Mouse (Mus musculus): ENCODE results near the gene Kcmf1. TPM values are rescaled to one million over a fixed set of nuclear protein-coding genes. Genes with fewer than 3 reads are reported as not detected.
A peak's percentile ranks its signal among the peaks of the same experiment; 100 is the strongest.
"Not testable (repeated sequence)": the region's sequence is repeated elsewhere in the genome, so short reads cannot be mapped to it uniquely, and the experiment has no call there.

Gene Kcmf1
- total and polyA plus RNA-seq, 3 experiments, result 95.7 to 185 (median 107) TPM

GRCm38 (mm10) chr6:72869601-72870000, 30.2 kb downstream of the Kcmf1 start:
- 43% methylated on average over 8 of the region's 8 CpGs for WGBS
- peak in 1 of 2 experiments; percentile 16 for DNase-seq
- Histone ChIP-seq H3K27me3 (ENCODE audit: control insufficient read depth, insufficient read depth, low read length) (no peaks in the 10 kb centered on the region), H3K4me1 (ENCODE audit: control insufficient read depth, insufficient read depth, low read length) (peaks cover 33% of the 10 kb centered on the region), H3K4me3 (no peak overlapping the region), H3K27ac (no peak overlapping the region), H3K9ac (ENCODE audit: low read depth, low read length) (no peak overlapping the region), H3K36me3 (ENCODE audit: control insufficient read depth, insufficient read depth, low read length) (peaks cover 41% of the 10 kb centered on the region), H3K79me2 (replicated peaks; ENCODE audit: control insufficient read depth, insufficient read depth, low read length) (peaks cover 8% of the 10 kb centered on the region)
- intact Hi-C loops (cut with DNase I), result no loop called here
- TF ChIP-seq EP300 (IDR thresholded peaks at IDR 0.05; ENCODE audit: insufficient read depth, low read depth, low read length), result no peak
- no peak for TF ChIP-seq POLR2A (IDR thresholded peaks at IDR 0.05; ENCODE audit: insufficient read depth, low read depth, low read length)
- TF ChIP-seq CTCF (IDR thresholded peaks at IDR 0.05), result no peak

GRCm38 (mm10) chr6:72868688-72869087, 31.1 kb downstream of the Kcmf1 start:
- TF ChIP-seq EP300 (IDR thresholded peaks at IDR 0.05; ENCODE audit: insufficient read depth, low read depth, low read length) (no peak), POLR2A (IDR thresholded peaks at IDR 0.05; ENCODE audit: insufficient read depth, low read depth, low read length) (no peak), CTCF (IDR thresholded peaks at IDR 0.05) (no peak)
- intact Hi-C loops (cut with DNase I), result no loop called here
- Histone ChIP-seq H3K36me3 (ENCODE audit: control insufficient read depth, insufficient read depth, low read length) (peaks cover 35% of the 10 kb centered on the region), H3K79me2 (replicated peaks; ENCODE audit: control insufficient read depth, insufficient read depth, low read length) (peaks cover 11% of the 10 kb centered on the region), H3K4me1 (ENCODE audit: control insufficient read depth, insufficient read depth, low read length) (peaks cover 30% of the 10 kb centered on the region), H3K4me3 (no peak overlapping the region), H3K9ac (ENCODE audit: low read depth, low read length) (no peak overlapping the region), H3K27ac (no peak overlapping the region), H3K27me3 (ENCODE audit: control insufficient read depth, insufficient read depth, low read length) (no peaks in the 10 kb centered on the region)
- peak in 1 of 2 experiments; percentile 23 for DNase-seq
- 47% methylated on average over 5 of the region's 5 CpGs for WGBS

- Histone ChIP-seq H3K4me3 (no peak overlapping the region), H3K27me3 (ENCODE audit: control insufficient read depth, insufficient read depth, low read length) (no peaks in the 10 kb centered on the region), H3K79me2 (replicated peaks; ENCODE audit: control insufficient read depth, insufficient read depth, low read length) (peaks cover 11% of the 10 kb centered on the region), H3K4me1 (ENCODE audit: control insufficient read depth, insufficient read depth, low read length) (peaks cover 23% of the 10 kb centered on the region), H3K27ac (no peak overlapping the region), H3K9ac (ENCODE audit: low read depth, low read length) (no peak overlapping the region), H3K36me3 (ENCODE audit: control insufficient read depth, insufficient read depth, low read length) (peaks cover 30% of the 10 kb centered on the region)
- no peak for DNase-seq
- WGBS, result 95% methylated on average over 1 of the region's 1 CpGs
- TF ChIP-seq EP300 (IDR thresholded peaks at IDR 0.05; ENCODE audit: insufficient read depth, low read depth, low read length) (no peak), CTCF (IDR thresholded peaks at IDR 0.05) (no peak), POLR2A (IDR thresholded peaks at IDR 0.05; ENCODE audit: insufficient read depth, low read depth, low read length) (no peak)
- intact Hi-C loops (cut with DNase I), result no loop called here
Observed at GRCm38 (mm10) chr6:72867746-72868145, 32.0 kb downstream of the Kcmf1 start.

- WGBS, result 39% methylated on average over 2 of the region's 2 CpGs
- TF ChIP-seq POLR2A (IDR thresholded peaks at IDR 0.05; ENCODE audit: insufficient read depth, low read depth, low read length) (no peak), CTCF (IDR thresholded peaks at IDR 0.05) (no peak), EP300 (IDR thresholded peaks at IDR 0.05; ENCODE audit: insufficient read depth, low read depth, low read length) (no peak)
- H3K27ac ChIP-seq, result no peak overlapping the region
Observed at GRCm38 (mm10) chr6:72866232-72866631, 33.5 kb downstream of the Kcmf1 start.

GRCm38 (mm10) chr6:72862686-72863085, 37.1 kb downstream of the Kcmf1 start:
- H3K4me1 ChIP-seq (ENCODE audit: control insufficient read depth, insufficient read depth, low read length); H3K4me3 ChIP-seq; intact Hi-C loops (cut with DNase I); H3K27ac ChIP-seq; DNase-seq; H3K27me3 ChIP-seq (ENCODE audit: control insufficient read depth, insufficient read depth, low read length); H3K79me2 ChIP-seq (replicated peaks; ENCODE audit: control insufficient read depth, insufficient read depth, low read length); H3K9ac ChIP-seq (ENCODE audit: low read depth, low read length): not testable (repeated sequence)
- H3K36me3 ChIP-seq (ENCODE audit: control insufficient read depth, insufficient read depth, low read length), result peaks cover 18% of the 10 kb centered on the region
- 93% methylated on average over 5 of the region's 5 CpGs for WGBS

More at GRCm38 (mm10) chr6:72866232-72866631, 33.5 kb downstream of the Kcmf1 start:
- no peaks in the 10 kb centered on the region for H3K27me3 ChIP-seq (ENCODE audit: control insufficient read depth, insufficient read depth, low read length)
- H3K9ac ChIP-seq (ENCODE audit: low read depth, low read length), result no peak overlapping the region
- H3K79me2 ChIP-seq (replicated peaks; ENCODE audit: control insufficient read depth, insufficient read depth, low read length), result peaks cover 11% of the 10 kb centered on the region
- intact Hi-C loops (cut with DNase I), result no loop called here
- peaks cover 18% of the 10 kb centered on the region for H3K4me1 ChIP-seq (ENCODE audit: control insufficient read depth, insufficient read depth, low read length)
- peaks cover 26% of the 10 kb centered on the region for H3K36me3 ChIP-seq (ENCODE audit: control insufficient read depth, insufficient read depth, low read length)
- DNase-seq, result no peak
- no peak overlapping the region for H3K4me3 ChIP-seq

GRCm38 (mm10) chr6:72854256-72854655, 45.5 kb downstream of the Kcmf1 start:
- Histone ChIP-seq H3K27me3 (ENCODE audit: control insufficient read depth, insufficient read depth, low read length) (no peaks in the 10 kb centered on the region), H3K4me1 (ENCODE audit: control insufficient read depth, insufficient read depth, low read length) (peaks cover 3% of the 10 kb centered on the region), H3K36me3 (ENCODE audit: control insufficient read depth, insufficient read depth, low read length) (peaks cover 10% of the 10 kb centered on the region), H3K27ac (no peak overlapping the region), H3K9ac (ENCODE audit: low read depth, low read length) (no peak overlapping the region), H3K4me3 (no peak overlapping the region), H3K79me2 (replicated peaks; ENCODE audit: control insufficient read depth, insufficient read depth, low read length) (0 out of 2 replicates have a peak, but pooled peaks cover 1% of the 10 kb centered on the region)
- 53% methylated on average over 5 of the region's 5 CpGs for WGBS
- intact Hi-C loops (cut with DNase I), result loop anchor here (5.0 kb wide), 1 partner anchor 43 kb away; the partner anchor contains the start of gene Kcmf1
- TF ChIP-seq EP300 (IDR thresholded peaks at IDR 0.05; ENCODE audit: insufficient read depth, low read depth, low read length), result no peak
- no peak for DNase-seq

Data from heart, adult 2 months (tissue).